Comparison of ENCODE assay signal across 14 mouse cellular contexts in genomic region chr9:104972828-104973227, GRCm38 (mm10).
DNase-seq lines count a peak whose midpoint lies in the region; ATAC-seq and TF ChIP-seq lines count a peak whose summit lies in the region.
"Had no signal": no experiment of that assay in that cellular context is flagged by ENCODE, and none has a peak within 500 bp of the region (broad histone marks: within the 10 kb centered on the region; RNA-seq: fewer than 3 reads in every experiment).

No protein-coding gene starts in this region.

- 86% methylated on average over 7 of the region's 7 CpGs for WGBS in forebrain, embryonic 14.5 days
- WGBS in forebrain, embryonic 13.5 days = 84% methylated on average over 7 of the region's 7 CpGs
- WGBS in liver, postnatal 0 days (ENCODE audit: insufficient replicate concordance) = 32% methylated on average over 7 of the region's 7 CpGs
- WGBS in cerebellum, adult 2 months = 26% methylated on average over 7 of the region's 7 CpGs

- H3K27ac ChIP-seq in forebrain, embryonic 14.5 days (ENCODE audit: low read depth, low read length) = no peak overlapping the region
- H3K27ac ChIP-seq in forebrain, embryonic 13.5 days = no peak overlapping the region
- H3K27ac ChIP-seq in liver, postnatal 0 days (ENCODE audit: low read depth) = no peak overlapping the region
- no peak overlapping the region for H3K27ac ChIP-seq in cerebellum, adult 2 months (ENCODE audit: insufficient read depth, low read length)
- H3K27ac ChIP-seq: embryonic facial prominence, embryonic 13.5 days; midbrain, embryonic 12.5 days had no signal

- TF ChIP-seq POLR2A in cerebellum, adult 2 months (IDR thresholded peaks at IDR 0.05; ENCODE audit: borderline replicate concordance, insufficient read depth, low read length) = no peak

- H3K36me3 ChIP-seq in forebrain, embryonic 14.5 days (ENCODE audit: control insufficient read depth, insufficient read depth, low read length) = no peaks in the 10 kb centered on the region
- H3K36me3 ChIP-seq in forebrain, embryonic 13.5 days (ENCODE audit: poor library complexity, severe bottlenecking) = no peaks in the 10 kb centered on the region
- H3K36me3 ChIP-seq in liver, postnatal 0 days (replicated peaks; ENCODE audit: insufficient read depth, low read length) = no peaks in the 10 kb centered on the region
- H3K36me3 ChIP-seq: embryonic facial prominence, embryonic 13.5 days; G1E; midbrain, embryonic 12.5 days had no signal

- no peak for ATAC-seq in forebrain, embryonic 14.5 days
- no peak for ATAC-seq in forebrain, embryonic 13.5 days
- ATAC-seq in liver, postnatal 0 days = peak; percentile 50; the same call in 1 of the 2 replicates

- no peak for TF ChIP-seq CTCF in liver, postnatal 0 days (IDR thresholded peaks at IDR 0.05; ENCODE audit: low read depth)
- TF ChIP-seq CTCF in cerebellum, adult 2 months (IDR thresholded peaks at IDR 0.05; ENCODE audit: borderline replicate concordance, insufficient read depth, low read depth, low read length) = no peak

- no peak overlapping the region for H3K9ac ChIP-seq in forebrain, embryonic 14.5 days (ENCODE audit: low read length)
- H3K9ac ChIP-seq in forebrain, embryonic 13.5 days = no peak overlapping the region
- H3K9ac ChIP-seq in liver, postnatal 0 days (replicated peaks) = no peak overlapping the region
- H3K9ac ChIP-seq: embryonic facial prominence, embryonic 13.5 days; lung, embryonic 14.5 days; midbrain, embryonic 12.5 days had no signal

- TF ChIP-seq EP300 in liver, postnatal 0 days (IDR thresholded peaks at IDR 0.05; ENCODE audit: low read depth) = no peak

- H3K4me1 ChIP-seq in forebrain, embryonic 14.5 days (ENCODE audit: control insufficient read depth, insufficient read depth, low read length) = no peaks in the 10 kb centered on the region
- H3K4me1 ChIP-seq in forebrain, embryonic 13.5 days = no peaks in the 10 kb centered on the region
- no peaks in the 10 kb centered on the region for H3K4me1 ChIP-seq in liver, postnatal 0 days (ENCODE audit: insufficient read depth)
- no peaks in the 10 kb centered on the region for H3K4me1 ChIP-seq in cerebellum, adult 2 months (ENCODE audit: control insufficient read depth, insufficient read depth, low read length)
- H3K4me1 ChIP-seq: embryonic facial prominence, embryonic 13.5 days; midbrain, embryonic 12.5 days had no signal

- no peak overlapping the region for H3K4me3 ChIP-seq in forebrain, embryonic 14.5 days (ENCODE audit: low read depth, low read length)
- no peak overlapping the region for H3K4me3 ChIP-seq in forebrain, embryonic 13.5 days
- H3K4me3 ChIP-seq in liver, postnatal 0 days (ENCODE audit: low read depth, low read length) = no peak overlapping the region
- H3K4me3 ChIP-seq in cerebellum, adult 2 months (replicated peaks; ENCODE audit: insufficient read depth, low read depth, low read length) = no peak overlapping the region
- H3K4me3 ChIP-seq: embryonic facial prominence, embryonic 13.5 days; midbrain, embryonic 12.5 days had no signal

- no peaks in the 10 kb centered on the region for H3K27me3 ChIP-seq in forebrain, embryonic 14.5 days (replicated peaks; ENCODE audit: control insufficient read depth, insufficient read depth, low read length)
- no peaks in the 10 kb centered on the region for H3K27me3 ChIP-seq in forebrain, embryonic 13.5 days
- H3K27me3 ChIP-seq in liver, postnatal 0 days (ENCODE audit: insufficient read depth, low read length) = no peaks in the 10 kb centered on the region
- no peaks in the 10 kb centered on the region for H3K27me3 ChIP-seq in cerebellum, adult 2 months (ENCODE audit: control insufficient read depth, insufficient read depth, low read length)
- H3K27me3 ChIP-seq: embryonic facial prominence, embryonic 13.5 days; midbrain, embryonic 12.5 days had no signal

- peak; percentile 14 for DNase-seq in forebrain, embryonic 14.5 days (ENCODE audit: low spot score)
- peak; percentile 4 for DNase-seq in lung, postnatal 36 days
- DNase-seq in lung, postnatal 14 days = no peak
- peak; percentile 13 for DNase-seq in liver, postnatal 0 days
- DNase-seq in skeletal muscle tissue, adult 2 months (ENCODE audit: low read depth, low spot score) = peak; percentile 30
- no peak for DNase-seq in yolk sac, embryonic 10.5 days (ENCODE audit: low spot score)
- DNase-seq in cerebellum, adult 2 months = no peak
- DNase-seq: cerebellum, adult 18-20 months; heart, postnatal 14 days; lung, embryonic 14.5 days had no signal

- H3K4me2 ChIP-seq in forebrain, embryonic 14.5 days (ENCODE audit: low read length) = no peak overlapping the region
- H3K4me2 ChIP-seq in forebrain, embryonic 13.5 days = no peak overlapping the region
- no peak overlapping the region for H3K4me2 ChIP-seq in liver, postnatal 0 days (ENCODE audit: low read depth, low read length)
- H3K4me2 ChIP-seq: embryonic facial prominence, embryonic 13.5 days; lung, embryonic 14.5 days; midbrain, embryonic 12.5 days had no signal

- no peaks in the 10 kb centered on the region for H3K9me3 ChIP-seq in forebrain, embryonic 14.5 days (replicated peaks; ENCODE audit: control insufficient read depth, low read length)
- no peaks in the 10 kb centered on the region for H3K9me3 ChIP-seq in forebrain, embryonic 13.5 days (replicated peaks)
- H3K9me3 ChIP-seq in liver, postnatal 0 days (ENCODE audit: low read length) = no peaks in the 10 kb centered on the region
- H3K9me3 ChIP-seq: embryonic facial prominence, embryonic 13.5 days; midbrain, embryonic 12.5 days had no signal

Comparison
In these comparisons a context has a peak if more than half of its experiments do, and no peak if none do; other contexts are left out.
1. DNase-seq: peak in forebrain, embryonic 14.5 days (single experiment), lung, postnatal 36 days (single experiment), liver, postnatal 0 days (single experiment) and skeletal muscle tissue, adult 2 months (single experiment); none in lung, postnatal 14 days (single experiment), yolk sac, embryonic 10.5 days (single experiment) and cerebellum, adult 2 months (0 of 2).